Mouse (Mus musculus) testis, adult 2 months (tissue): ENCODE results near the gene Plcb1.

Experiments
- CTCF ChIP-seq: fragments of 200-500 bp; IDR thresholded peaks from 2 replicates; pipeline ENCODE4 v1.5.1; 2012; ENCODE audit warnings: low read depth, mild to moderate bottlenecking, inconsistent platforms, low read length, moderate library complexity; ENCODE audit not compliant: control insufficient read depth, insufficient read depth, insufficient replicate concordance
- POLR2A ChIP-seq: fragments of 200-500 bp; IDR thresholded peaks from 2 replicates; pipeline ENCODE4 v1.6.1; 2012; ENCODE audit warnings: low read depth, mild to moderate bottlenecking, inconsistent platforms, low read length, moderate library complexity; ENCODE audit not compliant: control insufficient read depth

DNA sequence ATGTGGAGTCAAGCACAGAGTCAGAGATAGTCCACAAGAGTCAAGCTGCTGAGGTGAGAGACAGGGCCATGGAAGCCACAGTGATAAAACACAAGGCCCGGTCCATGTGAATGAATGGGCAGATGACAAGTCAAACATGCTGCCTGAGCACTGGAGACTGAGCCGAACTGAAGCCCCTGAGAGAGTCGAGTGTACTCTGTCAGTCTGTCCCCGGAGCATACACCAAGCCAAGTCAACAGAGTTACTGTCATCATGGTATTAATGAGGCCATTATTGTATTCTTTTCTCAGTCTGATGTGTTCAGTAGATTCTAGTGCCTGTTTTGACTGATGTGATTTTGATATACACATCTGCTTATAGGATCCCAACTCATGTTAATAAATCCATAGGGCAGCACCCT lies 521.9 kb downstream of the Plcb1 start:
- TF ChIP-seq POLR2A (no peak), CTCF (no peak)
